Mouse (Mus musculus) limb, embryonic 13.5 days (tissue): Measurements from ENCODE around the gene Gm9508. TPM values are rescaled to one million over a fixed set of nuclear protein-coding genes. Genes with fewer than 3 reads are reported as not detected.
"Not testable (repeated sequence)": the region's sequence is repeated elsewhere in the genome, so short reads cannot be mapped to it uniquely, and the experiment has no call there.

Experiments used
- ATAC-seq: fragments of 200-750 bp; cut with Nextera tagmentation; 2 replicates; pipeline ENCODE4 v1.8.0; 2017; ENCODE audit warnings: low read depth, moderate number of reproducible peaks, moderate TSS enrichment; ENCODE audit not compliant: low FRiP score
- H3K27ac ChIP-seq: fragments of 300-500 bp; sonication (generic); 2 replicates; pipeline ENCODE4 v1.5.1; 2015; ENCODE audit warnings: inconsistent platforms, mild to moderate bottlenecking, moderate library complexity
- H3K27me3 ChIP-seq: fragments of 300-500 bp; sonication (generic); 2 replicates; pipeline ENCODE4 v1.6.1; 2015; ENCODE audit warnings: mild to moderate bottlenecking, inconsistent platforms
- H3K36me3 ChIP-seq: fragments of 300-500 bp; sonication (generic); 2 replicates; pipeline ENCODE4 v1.6.1; 2015; ENCODE audit warnings: inconsistent platforms, mild to moderate bottlenecking, moderate library complexity
- H3K4me1 ChIP-seq: fragments of 300-500 bp; sonication (generic); 2 replicates; pipeline ENCODE4 v1.6.1; 2015; ENCODE audit warnings: inconsistent platforms
- H3K4me2 ChIP-seq: fragments of 300-500 bp; sonication (generic); replicated peaks from 2 replicates; pipeline ENCODE4 v1.6.1; 2015; ENCODE audit warnings: inconsistent platforms, mild to moderate bottlenecking, moderate library complexity
- H3K4me3 ChIP-seq: fragments of 300-500 bp; sonication (generic); 2 replicates; pipeline ENCODE4 v1.5.1; 2015; ENCODE audit warnings: moderate library complexity, mild to moderate bottlenecking, inconsistent platforms
- H3K9ac ChIP-seq: fragments of 300-500 bp; sonication (generic); 2 replicates; pipeline ENCODE4 v1.6.1; 2015; ENCODE audit warnings: mild to moderate bottlenecking, inconsistent platforms
- H3K9me3 ChIP-seq: fragments of 300-500 bp; sonication (generic); 2 replicates; pipeline ENCODE4 v1.6.1; 2016; ENCODE audit warnings: inconsistent platforms
- WGBS: fragments of 180-500 bp; shearing (Covaris S2); methylation state at CpG from one replicate; pipeline ENCODE4 v1.1.7; 2015; 5-methylcytosine and 5-hydroxymethylcytosine counted together
- polyA plus RNA-seq: library from polyadenylated mRNA; unstranded; fragments of >200 nt; fragmentation: Nextera tagmentation; extraction: Ambion mirVana; gene quantifications from 2 replicates; pipeline ENCODE4 v1.2.1, GENCODE M21; 2015

Gm9508 gene
- polyA plus RNA-seq, 1 experiment from 2014 or later = not detected

DNA sequence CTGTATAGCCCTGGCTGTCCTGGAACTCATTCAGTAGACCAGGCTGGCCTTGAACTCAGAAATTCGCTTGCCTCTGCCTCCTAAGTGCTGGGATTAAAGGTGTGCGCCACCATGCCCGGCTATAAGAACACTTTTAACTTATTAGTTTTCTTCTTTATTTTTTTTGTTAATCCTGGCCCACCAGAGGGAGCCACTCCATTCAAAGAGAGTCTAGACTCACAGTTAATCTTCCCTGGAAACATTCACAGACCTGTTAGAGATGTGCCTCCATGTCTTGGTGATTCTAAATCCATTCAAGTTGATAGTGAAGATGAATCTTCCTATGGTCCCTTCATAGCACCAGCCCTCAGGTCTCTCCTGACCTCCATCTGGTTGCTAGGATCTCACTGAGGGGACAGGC lies 12.8 kb upstream of the Gm9508 start:
- 82% methylated on average over 3 of the region's 3 CpGs for WGBS
- Histone ChIP-seq H3K27ac (no peak overlapping the region), H3K9ac (no peak overlapping the region), H3K4me2 (no peak overlapping the region), H3K9me3 (peaks cover 15% of the 10 kb centered on the region), H3K27me3 (no peaks in the 10 kb centered on the region), H3K4me1 (no peaks in the 10 kb centered on the region), H3K36me3 (no peaks in the 10 kb centered on the region), H3K4me3 (no peak overlapping the region)
- no peak for ATAC-seq

- ATAC-seq = no peak
- no peak within 1 kb of the TSS for H3K9ac ChIP-seq
- no peaks in the 10 kb centered on the region for H3K27me3 ChIP-seq
- H3K27ac ChIP-seq = no peak within 1 kb of the TSS
- peaks cover 24% of the 10 kb centered on the region for H3K9me3 ChIP-seq
- H3K4me3 ChIP-seq = no peak within 1 kb of the TSS
- H3K4me2 ChIP-seq = no peak within 1 kb of the TSS
- H3K4me1 ChIP-seq = no peaks in the 10 kb centered on the region
- H3K36me3 ChIP-seq = no peaks in the 10 kb centered on the region
- 83% methylated on average over 1 of the region's 1 CpGs for WGBS
Measured at GRCm38 (mm10) chr10:77706326-77706725, 9.3 kb upstream of the Gm9508 start, which contains the start of gene Gm10272. Gene Gm10272 (plus strand): TSS chr10:77706626.

DNA sequence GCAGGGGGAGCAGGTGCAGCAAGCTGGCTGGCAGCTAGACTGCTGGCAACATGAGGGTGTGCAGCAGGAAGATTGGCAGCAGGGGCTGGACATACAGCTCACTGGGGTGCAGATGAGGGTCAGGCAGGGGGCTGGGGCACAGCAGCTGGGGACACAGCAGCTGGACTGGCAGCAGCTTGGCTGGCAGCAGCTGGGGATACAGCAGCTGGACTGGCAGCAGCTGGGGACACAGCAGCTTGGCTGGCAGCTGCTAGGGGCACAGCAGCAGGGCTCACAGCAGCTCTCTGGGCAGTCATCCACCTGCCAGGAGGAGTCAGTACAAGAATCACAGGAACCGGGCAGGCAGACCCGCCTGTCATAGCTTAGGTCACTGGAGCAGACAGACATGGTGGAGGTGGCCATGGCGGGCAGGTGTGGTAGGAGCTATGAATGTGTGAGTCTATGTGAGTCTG lies 6.7 kb downstream of the Gm9508 start, which contains the start of gene Gm19402:
Gene Gm19402 (minus strand): TSS at position 402 of the 452 bp plus-strand sequence.
- Histone ChIP-seq H3K4me1 (peaks cover 31% of the 10 kb centered on the region), H3K27me3 (peaks cover 47% of the 10 kb centered on the region)
- H3K9ac ChIP-seq, H3K36me3 ChIP-seq, H3K9me3 ChIP-seq, H3K4me3 ChIP-seq, ATAC-seq, H3K27ac ChIP-seq, H3K4me2 ChIP-seq: not testable (repeated sequence)
- WGBS = 71% methylated on average over 3 of the region's 3 CpGs

DNA sequence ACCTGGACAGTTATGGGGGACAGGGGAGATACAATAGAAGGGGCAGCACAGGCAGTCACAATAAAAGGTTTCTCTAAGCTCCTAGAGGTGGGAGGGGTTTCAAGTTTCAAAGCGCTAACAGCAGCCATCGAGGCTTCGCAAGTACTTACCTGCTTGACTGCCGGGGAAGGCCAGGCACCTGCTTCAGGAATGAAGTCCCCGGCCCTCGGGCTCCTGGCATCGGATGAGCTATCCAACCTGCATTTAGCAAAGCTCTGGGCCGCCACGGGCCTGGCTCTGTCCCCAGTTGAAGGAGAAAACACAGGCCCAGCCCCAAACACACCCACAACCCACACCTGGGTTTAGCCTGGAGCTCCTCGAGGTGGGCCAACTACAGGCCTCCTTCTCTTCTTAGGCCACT lies 10.0 kb downstream of the Gm9508 start:
- H3K27ac ChIP-seq = no peak overlapping the region
- no peak overlapping the region for H3K4me2 ChIP-seq

DNA sequence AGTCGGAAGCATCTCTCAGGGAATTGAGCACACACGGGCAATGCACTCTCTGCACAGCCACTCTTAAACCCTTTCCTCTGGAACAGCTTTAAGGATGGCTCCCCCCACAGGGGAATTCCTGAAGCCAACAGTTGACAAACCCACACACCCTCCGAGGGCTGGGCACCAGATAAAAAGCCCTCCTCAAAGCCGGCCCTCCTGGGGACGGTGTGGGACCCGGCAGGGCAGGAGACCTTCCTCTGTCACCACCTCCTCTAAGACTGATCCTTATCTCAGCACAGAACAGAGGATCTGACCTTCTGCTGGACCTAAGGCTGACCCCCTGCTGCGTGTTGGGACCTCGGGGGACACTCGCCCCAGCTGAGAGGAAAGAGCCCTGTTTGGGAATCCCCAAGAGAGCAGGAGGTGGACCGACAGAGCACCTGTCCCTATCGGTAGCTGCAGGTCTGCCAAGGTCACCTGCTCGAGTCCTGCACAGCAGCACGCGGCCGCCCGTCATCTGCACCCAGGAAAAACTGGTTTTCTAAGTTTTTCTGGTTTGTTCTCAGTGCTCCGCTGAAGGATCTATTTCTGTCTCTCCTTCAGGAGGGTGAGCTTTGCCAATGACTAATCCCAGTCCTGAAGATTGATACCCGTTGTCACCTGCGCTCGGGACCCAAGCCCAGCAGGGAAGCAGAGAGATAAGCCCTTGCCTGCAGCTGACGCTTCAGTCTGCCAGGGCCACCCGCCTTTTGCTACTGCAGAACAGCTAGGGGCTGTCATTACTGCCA lies 11.0 kb downstream of the Gm9508 start, which contains the start of gene Tspear:
Gene Tspear (plus strand): TSS at position 675 of the 770 bp plus-strand sequence.
- Histone ChIP-seq H3K27me3 (peaks cover 66% of the 10 kb centered on the region), H3K4me2 (peak within 1 kb of the TSS; percentile 19; the same call in 1 of the 2 replicates), H3K4me3 (no peak within 1 kb of the TSS), H3K27ac (no peak within 1 kb of the TSS), H3K9me3 (no peaks in the 10 kb centered on the region), H3K4me1 (peaks cover 36% of the 10 kb centered on the region), H3K36me3 (no peaks in the 10 kb centered on the region), H3K9ac (no peak within 1 kb of the TSS)
- ATAC-seq = no peak
- 5% methylated on average over 22 of the region's 22 CpGs for WGBS

More for the DNA sequence above, 10.0 kb downstream of the Gm9508 start:
- Histone ChIP-seq H3K9ac (no peak overlapping the region), H3K4me1 (peaks cover 34% of the 10 kb centered on the region), H3K27me3 (peaks cover 66% of the 10 kb centered on the region), H3K4me3 (no peak overlapping the region), H3K9me3 (no peaks in the 10 kb centered on the region), H3K36me3 (no peaks in the 10 kb centered on the region)
- WGBS = 13% methylated on average over 10 of the region's 10 CpGs
- ATAC-seq = no peak

DNA sequence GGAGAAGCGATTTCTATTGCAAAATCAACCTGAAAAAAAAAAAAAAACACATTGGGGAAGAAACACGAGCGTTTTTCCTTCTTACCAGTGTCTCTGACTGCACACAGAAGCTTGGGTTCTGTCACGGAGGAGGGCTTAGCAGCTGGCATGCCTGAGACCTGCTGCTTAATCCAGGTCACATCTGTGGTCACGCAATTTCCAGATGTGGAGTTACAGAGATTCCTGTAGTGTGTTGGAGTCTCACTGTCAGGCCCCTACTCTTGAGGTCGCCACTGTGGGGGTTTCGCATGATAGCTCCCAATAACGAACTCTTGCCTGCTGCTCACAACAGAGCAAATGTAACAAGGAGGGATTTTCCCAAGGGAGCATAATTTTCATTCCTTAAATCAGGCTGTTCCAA lies 12.9 kb downstream of the Gm9508 start:
- Histone ChIP-seq H3K27ac (no peak overlapping the region), H3K4me2 (no peak overlapping the region), H3K36me3 (no peaks in the 10 kb centered on the region), H3K27me3 (peaks cover 61% of the 10 kb centered on the region), H3K4me1 (peaks cover 30% of the 10 kb centered on the region), H3K4me3 (no peak overlapping the region), H3K9ac (no peak overlapping the region), H3K9me3 (no peaks in the 10 kb centered on the region)
- ATAC-seq = no peak
- WGBS = 14% methylated on average over 8 of the region's 8 CpGs

- H3K27me3 ChIP-seq = peaks cover 61% of the 10 kb centered on the region
- ATAC-seq = no peak
- 74% methylated on average over 7 of the region's 7 CpGs for WGBS
- peaks cover 36% of the 10 kb centered on the region for H3K4me1 ChIP-seq
- H3K36me3 ChIP-seq = no peaks in the 10 kb centered on the region
- no peak overlapping the region for H3K9ac ChIP-seq
- no peaks in the 10 kb centered on the region for H3K9me3 ChIP-seq
- H3K4me3 ChIP-seq = no peak overlapping the region
- no peak overlapping the region for H3K27ac ChIP-seq
- no peak overlapping the region for H3K4me2 ChIP-seq
Measured at GRCm38 (mm10) chr10:77682994-77683393, 14.0 kb downstream of the Gm9508 start.

GRCm38 (mm10) chr10:77677562-77677961 lies 19.5 kb downstream of the Gm9508 start:
- Histone ChIP-seq H3K27ac (no peak overlapping the region), H3K4me1 (peaks cover 33% of the 10 kb centered on the region), H3K9me3 (no peaks in the 10 kb centered on the region), H3K36me3 (no peaks in the 10 kb centered on the region), H3K9ac (peak overlapping the region; percentile 53), H3K27me3 (peaks cover 53% of the 10 kb centered on the region), H3K4me2 (peak overlapping the region; percentile 81), H3K4me3 (peak overlapping the region; percentile 43)
- ATAC-seq = peak; percentile 31
- 0% methylated on average over 35 of the region's 35 CpGs for WGBS

DNA sequence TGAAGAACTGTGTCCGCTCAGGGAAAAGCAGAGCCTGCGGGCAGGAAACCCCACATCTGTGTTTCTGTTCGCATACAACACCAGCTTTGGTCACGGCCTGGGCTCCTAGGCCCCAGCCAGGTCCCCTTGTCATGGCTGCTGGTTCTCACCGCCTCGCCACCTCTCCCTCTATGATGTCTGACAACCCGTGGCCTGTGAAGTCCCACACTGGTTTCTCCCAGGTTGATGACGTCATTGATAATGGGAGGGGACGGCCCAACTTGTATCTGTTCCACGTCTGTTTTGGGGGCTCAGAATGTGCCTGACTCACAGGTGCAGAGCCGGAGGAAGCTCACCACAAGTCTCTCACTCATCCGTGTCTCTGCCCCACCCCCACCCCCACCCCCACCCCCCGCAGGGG lies 23.3 kb downstream of the Gm9508 start:
- 54% methylated on average over 13 of the region's 13 CpGs for WGBS
- Histone ChIP-seq H3K4me3 (no peak overlapping the region), H3K9ac (no peak overlapping the region), H3K36me3 (no peaks in the 10 kb centered on the region), H3K4me1 (peaks cover 29% of the 10 kb centered on the region), H3K27ac (no peak overlapping the region), H3K27me3 (peaks cover 45% of the 10 kb centered on the region), H3K9me3 (no peaks in the 10 kb centered on the region), H3K4me2 (no peak overlapping the region)
- no peak for ATAC-seq

DNA sequence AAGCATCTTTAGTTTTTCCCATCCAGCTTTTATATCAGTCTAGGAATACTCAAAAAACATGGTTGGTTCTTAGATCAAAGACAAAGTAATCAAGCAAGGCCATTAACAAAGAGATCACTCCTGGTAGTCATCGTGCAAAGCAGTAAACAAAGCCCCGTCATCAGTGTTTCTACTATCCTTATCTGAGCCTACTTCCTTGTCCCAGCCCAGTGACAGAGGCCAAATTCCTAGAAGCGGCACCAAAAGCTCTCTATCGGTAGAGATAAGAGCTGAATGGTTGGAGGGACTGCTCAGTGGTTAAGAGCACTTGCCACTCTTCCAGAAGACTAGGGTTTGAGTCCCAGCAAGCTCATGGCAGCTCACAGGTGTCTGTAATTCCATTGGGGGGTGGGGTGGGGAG lies 25.5 kb downstream of the Gm9508 start:
- 51% methylated on average over 4 of the region's 4 CpGs for WGBS

GRCm38 (mm10) chr10:77670710-77671109 lies 26.3 kb downstream of the Gm9508 start:
- Histone ChIP-seq H3K9me3 (no peaks in the 10 kb centered on the region), H3K27ac (no peak overlapping the region), H3K4me1 (peaks cover 29% of the 10 kb centered on the region), H3K27me3 (peaks cover 16% of the 10 kb centered on the region), H3K4me3 (no peak overlapping the region), H3K9ac (no peak overlapping the region), H3K36me3 (no peaks in the 10 kb centered on the region), H3K4me2 (no peak overlapping the region)
- ATAC-seq = no peak
- WGBS = 71% methylated on average over 4 of the region's 4 CpGs

More for the DNA sequence above, 25.5 kb downstream of the Gm9508 start:
- Histone ChIP-seq H3K9me3 (no peaks in the 10 kb centered on the region), H3K4me1 (peaks cover 23% of the 10 kb centered on the region), H3K4me2 (no peak overlapping the region), H3K36me3 (no peaks in the 10 kb centered on the region), H3K27me3 (peaks cover 24% of the 10 kb centered on the region), H3K4me3 (no peak overlapping the region), H3K27ac (no peak overlapping the region), H3K9ac (no peak overlapping the region)
- ATAC-seq = no peak

DNA sequence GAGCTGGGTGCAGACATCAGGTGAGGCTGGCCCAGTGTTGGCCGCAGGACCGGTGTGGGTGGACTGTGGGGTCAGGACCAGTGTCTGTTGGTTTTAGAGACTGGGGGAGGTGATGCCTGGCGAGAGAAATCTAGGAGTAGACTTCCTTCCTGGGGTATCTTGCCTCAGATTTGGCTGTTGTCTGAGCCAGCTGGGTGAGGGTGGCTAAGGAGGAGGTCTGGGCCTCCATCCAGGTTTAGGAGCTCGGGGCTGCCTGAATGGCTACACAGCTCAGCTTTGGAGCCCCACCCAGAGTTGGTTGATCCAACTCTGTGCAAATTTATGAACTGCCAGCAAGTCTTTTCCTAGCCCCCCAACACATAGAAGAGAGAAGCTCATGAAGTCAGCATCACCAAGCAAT lies 29.6 kb downstream of the Gm9508 start:
- Histone ChIP-seq H3K9me3 (no peaks in the 10 kb centered on the region), H3K36me3 (no peaks in the 10 kb centered on the region), H3K9ac (no peak overlapping the region), H3K4me2 (no peak overlapping the region), H3K4me3 (no peak overlapping the region), H3K4me1 (peaks cover 31% of the 10 kb centered on the region), H3K27me3 (peaks cover 19% of the 10 kb centered on the region), H3K27ac (no peak overlapping the region)
- no peak for ATAC-seq
- 83% methylated on average over 4 of the region's 4 CpGs for WGBS
